Mouse (Mus musculus) megakaryocyte, embryonic 14.5 days (primary cell): ENCODE measurements around the gene Ttc7b.

Source experiments
- FLI1 ChIP-seq: IDR thresholded peaks from 2 replicates; pipeline ENCODE4 v1.6.1; 2012; ENCODE audit warnings: low read length, inconsistent platforms, mixed read lengths
- GATA1 ChIP-seq: IDR thresholded peaks from 3 replicates; pipeline ENCODE4 v1.6.1; 2012; ENCODE audit warnings: mixed read lengths, low read length, inconsistent platforms, borderline replicate concordance

DNA sequence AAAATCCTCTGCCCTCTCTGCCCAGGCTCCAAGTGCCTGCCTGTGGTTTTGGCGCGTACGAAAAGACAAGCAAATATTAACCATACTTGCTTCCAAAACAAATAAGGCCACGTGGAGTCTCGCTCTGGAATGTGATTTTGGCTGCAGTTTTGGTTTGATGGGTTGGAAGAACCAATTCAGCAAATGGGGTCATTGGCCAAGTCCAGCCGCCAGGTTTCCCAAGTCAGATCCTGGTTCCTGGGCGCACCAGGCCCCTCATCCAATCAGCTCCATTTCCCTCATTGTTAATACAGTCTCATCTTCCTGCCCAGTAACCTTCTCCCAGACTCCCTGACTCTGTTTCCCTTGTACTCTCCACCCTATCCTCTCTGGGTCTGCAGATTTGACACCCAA, 946 bp downstream of the Ttc7b start:
- TF ChIP-seq FLI1 (no peak), GATA1 (no peak)
